Mouse (Mus musculus): ENCODE measurements around the gene Gas7. TPM values are rescaled to one million over a fixed set of nuclear protein-coding genes. Genes with fewer than 3 reads are reported as not detected.
A peak's percentile ranks its signal among the peaks of the same experiment; 100 is the strongest.

Gene Gas7
- polyA plus RNA-seq, 1 experiment from 2014 or later = 10.5 TPM

DNA sequence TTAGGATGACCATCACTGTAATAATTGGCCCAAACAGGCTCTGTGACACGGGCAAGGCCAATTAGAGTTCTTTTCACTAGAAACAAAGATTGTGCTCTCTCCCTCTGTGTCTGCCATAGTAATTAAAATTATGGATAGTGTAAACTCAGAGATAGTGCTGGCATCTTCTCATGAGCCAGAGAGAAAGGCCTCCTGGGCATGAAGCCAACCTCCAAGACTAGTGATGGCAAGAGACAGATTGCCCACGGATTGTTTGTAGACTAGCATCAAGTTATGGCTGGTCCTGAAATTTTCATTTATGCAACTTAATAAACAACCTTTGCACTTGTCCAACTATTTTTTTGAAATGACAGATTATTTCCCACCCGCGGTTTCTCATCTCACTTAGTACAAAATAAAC lies 257.7 kb downstream of the Gas7 start:
- Histone ChIP-seq H3K4me2 (no peak overlapping the region), H3K4me1 (ENCODE audit: insufficient read depth) (no peaks in the 10 kb centered on the region; the same call in 1 of the 2 replicates), H3K36me3 (ENCODE audit: insufficient read depth) (no peaks in the 10 kb centered on the region), H3K4me3 (ENCODE audit: low read depth, low read length) (no peak overlapping the region), H3K27ac (ENCODE audit: low read depth) (no peak overlapping the region), H3K9ac (no peak overlapping the region), H3K9me3 (ENCODE audit: low read depth, low read length) (no peaks in the 10 kb centered on the region), H3K27me3 (ENCODE audit: insufficient read depth, low read length) (no peaks in the 10 kb centered on the region)
- DNase-seq (peak; percentile 33), ATAC-seq (ENCODE audit: insufficient read depth) (no peak)
- TF ChIP-seq CTCF (IDR thresholded peaks at IDR 0.05; ENCODE audit: low read depth) = no peak
- WGBS = 58% methylated on average over 4 of the region's 4 CpGs

DNA sequence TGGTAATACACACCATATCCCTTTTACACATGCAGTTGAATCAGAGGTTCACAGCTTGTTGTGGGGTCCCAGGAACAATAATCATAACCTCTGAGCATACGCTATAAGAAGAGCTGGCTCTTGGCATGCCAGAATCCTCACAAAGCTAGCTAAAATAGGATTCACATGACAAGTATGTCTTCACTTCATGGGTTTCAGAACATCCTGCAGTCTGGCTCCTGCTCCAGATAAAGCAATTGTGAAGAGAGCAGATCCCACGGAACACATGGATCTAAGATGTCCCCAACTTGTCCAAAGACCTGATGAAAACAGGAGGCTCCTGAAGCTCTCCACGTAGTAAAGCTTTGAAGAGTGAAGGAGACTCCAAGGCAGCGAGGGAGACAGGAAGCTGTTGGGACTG lies 260.1 kb downstream of the Gas7 start:
- ATAC-seq (ENCODE audit: insufficient read depth) (no peak), DNase-seq (no peak)
- H3K27ac ChIP-seq (ENCODE audit: low read depth) = no peak overlapping the region
- no peak overlapping the region for H3K9ac ChIP-seq
- H3K36me3 ChIP-seq (ENCODE audit: insufficient read depth) = no peaks in the 10 kb centered on the region
- no peak overlapping the region for H3K4me2 ChIP-seq
- no peaks in the 10 kb centered on the region for H3K9me3 ChIP-seq (ENCODE audit: low read depth, low read length)
- no peak for TF ChIP-seq CTCF (IDR thresholded peaks at IDR 0.05; ENCODE audit: low read depth)
- H3K4me1 ChIP-seq (ENCODE audit: insufficient read depth) = no peaks in the 10 kb centered on the region; the same call in 1 of the 2 replicates
- no peaks in the 10 kb centered on the region for H3K27me3 ChIP-seq (ENCODE audit: insufficient read depth, low read length)
- WGBS = 80% methylated on average over 4 of the region's 4 CpGs
- no peak overlapping the region for H3K4me3 ChIP-seq (ENCODE audit: low read depth, low read length)

DNA sequence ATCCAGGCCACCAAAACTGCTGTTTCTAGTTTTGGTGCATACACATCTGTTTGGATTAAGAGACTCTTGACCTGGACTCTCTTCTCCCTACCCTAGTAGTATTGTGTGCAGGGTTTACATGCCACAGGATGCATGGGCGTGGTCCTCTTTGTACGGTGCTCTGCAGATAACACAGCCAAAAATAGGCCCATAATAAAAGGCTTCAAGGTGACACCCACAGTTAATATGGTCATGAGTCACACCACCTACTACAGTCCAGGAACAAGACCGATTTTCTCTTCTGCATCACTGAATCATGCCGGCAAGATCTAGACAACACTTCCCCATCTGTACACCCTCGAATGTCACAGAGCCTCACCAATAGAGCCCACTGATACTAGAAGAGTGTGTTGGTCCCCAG lies 266.2 kb downstream of the Gas7 start:
- no peaks in the 10 kb centered on the region for H3K4me1 ChIP-seq (ENCODE audit: insufficient read depth)
- H3K9me3 ChIP-seq (ENCODE audit: low read depth, low read length) = no peaks in the 10 kb centered on the region
- no peak for TF ChIP-seq CTCF (IDR thresholded peaks at IDR 0.05; ENCODE audit: low read depth)
- ATAC-seq (ENCODE audit: insufficient read depth) = no peak
- H3K4me2 ChIP-seq = no peak overlapping the region
- H3K27ac ChIP-seq (ENCODE audit: low read depth) = no peak overlapping the region
- DNase-seq = no peak
- no peak overlapping the region for H3K4me3 ChIP-seq (ENCODE audit: low read depth, low read length)
- no peak overlapping the region for H3K9ac ChIP-seq
- WGBS = 89% methylated on average over 5 of the region's 5 CpGs
- no peaks in the 10 kb centered on the region for H3K27me3 ChIP-seq (ENCODE audit: insufficient read depth, low read length)
- H3K36me3 ChIP-seq (ENCODE audit: insufficient read depth) = no peaks in the 10 kb centered on the region

DNA sequence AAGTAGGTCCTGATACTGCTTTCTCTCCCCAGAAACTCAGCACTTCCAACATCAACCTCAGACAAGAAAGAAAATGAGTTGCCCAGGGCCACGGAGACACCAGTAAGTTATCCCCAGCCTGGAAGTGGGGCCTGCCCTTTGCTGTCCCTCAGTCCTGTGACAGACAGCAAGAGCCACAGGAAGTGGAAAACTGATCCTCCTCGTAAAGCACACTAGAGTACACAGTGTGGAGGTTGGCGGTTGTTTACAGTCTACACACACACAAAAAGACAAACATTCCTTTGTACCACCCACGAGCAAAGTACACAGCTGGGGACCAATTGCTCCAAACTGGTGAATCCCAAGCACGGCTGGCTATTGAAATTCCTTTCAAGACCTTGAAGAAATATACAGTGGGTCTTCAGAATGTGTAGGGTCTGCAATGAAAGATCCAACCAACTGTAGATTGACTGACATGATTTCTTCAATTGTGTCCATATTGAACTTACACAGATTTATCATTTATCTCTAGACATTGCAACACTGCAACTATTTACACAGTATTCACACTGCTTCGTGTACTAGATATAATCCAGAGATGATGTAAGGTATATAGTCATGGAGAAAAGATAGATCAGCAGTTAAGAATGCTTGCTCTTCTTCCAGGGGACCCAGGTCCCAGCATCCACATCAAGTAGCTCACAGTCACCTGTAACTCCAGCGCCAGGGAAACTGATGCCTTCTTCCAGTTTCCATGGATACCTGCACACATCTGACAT lies 267.3 kb downstream of the Gas7 start:
- Histone ChIP-seq H3K4me1 (ENCODE audit: insufficient read depth) (no peaks in the 10 kb centered on the region), H3K27me3 (ENCODE audit: insufficient read depth, low read length) (no peaks in the 10 kb centered on the region), H3K4me3 (ENCODE audit: low read depth, low read length) (no peak overlapping the region), H3K27ac (ENCODE audit: low read depth) (no peak overlapping the region), H3K36me3 (ENCODE audit: insufficient read depth) (no peaks in the 10 kb centered on the region), H3K4me2 (no peak overlapping the region), H3K9me3 (ENCODE audit: low read depth, low read length) (no peaks in the 10 kb centered on the region), H3K9ac (no peak overlapping the region)
- peak; percentile 13 for DNase-seq
- TF ChIP-seq CTCF (IDR thresholded peaks at IDR 0.05; ENCODE audit: low read depth) = no peak
- 32% methylated on average over 7 of the region's 7 CpGs for WGBS
- ATAC-seq (ENCODE audit: insufficient read depth) = no peak

DNA sequence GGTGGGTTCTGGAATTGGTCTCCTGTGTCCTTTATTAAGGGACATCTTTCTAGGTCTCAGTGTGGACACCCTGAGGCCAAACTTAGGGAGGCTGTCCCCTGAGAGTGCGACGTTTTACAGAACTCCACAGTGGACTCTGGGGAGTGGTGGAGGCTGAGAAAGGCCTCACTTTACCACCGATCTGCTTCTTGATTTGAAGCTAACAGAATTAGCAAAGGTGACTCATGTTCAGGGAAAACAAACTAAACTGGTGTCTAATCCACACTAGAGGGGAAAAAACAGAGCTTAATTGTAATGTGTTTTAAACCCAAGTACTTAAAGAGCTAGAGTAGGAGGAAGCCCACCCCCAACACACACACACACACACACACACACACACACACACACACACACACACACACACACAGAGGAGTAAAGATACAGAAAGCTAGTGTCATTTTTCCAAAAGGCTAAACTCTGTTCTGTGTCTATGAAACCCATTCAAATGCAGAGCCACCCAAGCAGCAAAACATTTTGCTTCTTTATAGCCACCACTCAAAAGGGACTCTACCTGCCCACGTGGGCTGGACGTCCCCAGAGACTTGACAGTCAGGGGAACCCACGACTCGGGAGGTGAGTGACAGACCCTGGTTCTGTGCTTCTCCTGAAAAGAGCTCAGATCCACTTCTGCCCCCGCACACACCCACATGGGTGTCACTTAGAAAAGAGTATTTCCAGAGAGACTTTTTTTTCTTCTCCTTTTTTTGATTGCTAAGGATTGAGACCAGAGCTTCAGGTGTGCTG lies 268.2 kb downstream of the Gas7 start:
- no peak for TF ChIP-seq CTCF (IDR thresholded peaks at IDR 0.05; ENCODE audit: low read depth)
- ATAC-seq (ENCODE audit: insufficient read depth) = no peak
- H3K9ac ChIP-seq = no peak overlapping the region
- 63% methylated on average over 8 of the region's 8 CpGs for WGBS
- no peaks in the 10 kb centered on the region for H3K9me3 ChIP-seq (ENCODE audit: low read depth, low read length)
- no peak overlapping the region for H3K4me2 ChIP-seq
- H3K27me3 ChIP-seq (ENCODE audit: insufficient read depth, low read length) = no peaks in the 10 kb centered on the region
- DNase-seq = no peak
- no peaks in the 10 kb centered on the region for H3K36me3 ChIP-seq (ENCODE audit: insufficient read depth)
- no peak overlapping the region for H3K4me3 ChIP-seq (ENCODE audit: low read depth, low read length)
- no peak overlapping the region for H3K27ac ChIP-seq (ENCODE audit: low read depth)
- no peaks in the 10 kb centered on the region for H3K4me1 ChIP-seq (ENCODE audit: insufficient read depth)

DNA sequence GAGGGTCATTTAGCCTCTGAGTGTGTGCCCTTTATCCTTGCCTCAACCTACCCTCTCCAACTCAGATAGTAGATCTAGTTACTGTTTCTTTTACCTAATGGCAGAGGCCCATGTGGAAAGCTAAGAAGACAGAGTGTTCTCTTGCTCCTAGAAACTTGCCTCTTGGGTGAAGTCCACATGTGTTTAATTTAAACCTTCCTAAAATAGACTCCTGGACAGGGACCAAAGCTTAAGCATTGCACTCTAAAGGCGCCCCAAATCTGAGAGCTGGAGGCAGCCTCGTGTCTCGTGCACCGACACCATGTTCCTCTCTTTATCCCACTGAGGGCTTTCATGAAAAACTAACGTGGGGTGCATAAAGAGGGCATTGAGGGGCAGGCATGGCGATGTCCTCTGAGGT lies 271.9 kb downstream of the Gas7 start:
- 75% methylated on average over 6 of the region's 6 CpGs for WGBS
- H3K27ac ChIP-seq (ENCODE audit: low read depth) = no peak overlapping the region
- no peak for TF ChIP-seq CTCF (IDR thresholded peaks at IDR 0.05; ENCODE audit: low read depth)
- DNase-seq (no peak), ATAC-seq (ENCODE audit: insufficient read depth) (no peak)
- H3K4me2 ChIP-seq = no peak overlapping the region
- no peaks in the 10 kb centered on the region for H3K9me3 ChIP-seq (ENCODE audit: low read depth, low read length)
- no peak overlapping the region for H3K9ac ChIP-seq
- H3K4me1 ChIP-seq (ENCODE audit: insufficient read depth) = no peaks in the 10 kb centered on the region
- no peaks in the 10 kb centered on the region for H3K27me3 ChIP-seq (ENCODE audit: insufficient read depth, low read length)
- H3K36me3 ChIP-seq (ENCODE audit: insufficient read depth) = no peaks in the 10 kb centered on the region
- no peak overlapping the region for H3K4me3 ChIP-seq (ENCODE audit: low read depth, low read length)

DNA sequence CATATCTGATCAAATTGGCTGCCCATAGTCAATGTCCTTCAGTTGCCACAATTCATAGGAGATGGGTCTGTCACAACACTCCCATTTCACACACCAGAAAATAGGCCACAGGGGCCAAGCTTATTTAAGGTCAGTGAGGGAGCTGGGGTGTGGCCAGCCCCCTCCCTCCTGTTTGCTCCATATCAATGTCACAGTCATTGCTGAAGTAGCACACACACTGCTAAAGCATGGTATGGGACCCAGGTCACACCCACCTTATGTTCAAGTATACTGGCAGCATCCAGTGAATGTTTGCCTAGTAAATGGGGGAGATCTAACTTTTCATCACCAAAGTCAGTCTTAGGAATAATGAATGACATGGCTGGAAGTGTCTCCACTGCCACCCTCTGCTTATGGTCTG lies 273.5 kb downstream of the Gas7 start:
- DNase-seq = no peak
- no peak for ATAC-seq (ENCODE audit: insufficient read depth)
- Histone ChIP-seq H3K27ac (ENCODE audit: low read depth) (no peak overlapping the region), H3K27me3 (ENCODE audit: insufficient read depth, low read length) (no peaks in the 10 kb centered on the region), H3K36me3 (ENCODE audit: insufficient read depth) (no peaks in the 10 kb centered on the region), H3K4me3 (ENCODE audit: low read depth, low read length) (no peak overlapping the region), H3K4me1 (ENCODE audit: insufficient read depth) (no peaks in the 10 kb centered on the region), H3K4me2 (no peak overlapping the region), H3K9me3 (ENCODE audit: low read depth, low read length) (no peaks in the 10 kb centered on the region), H3K9ac (no peak overlapping the region)
- no peak for TF ChIP-seq CTCF (IDR thresholded peaks at IDR 0.05; ENCODE audit: low read depth)
